Mouse (Mus musculus) cerebellum, adult 2 months (tissue): ENCODE data around the gene Prr18.

Experiments used
- CTCF ChIP-seq: fragments of 200-500 bp; IDR thresholded peaks from 2 replicates; pipeline ENCODE4 v1.5.1; 2011; ENCODE audit warnings: low read depth, mild to moderate bottlenecking, control low read depth, low read length, moderate library complexity, borderline replicate concordance; ENCODE audit not compliant: insufficient read depth
- POLR2A ChIP-seq: fragments of 200-500 bp; IDR thresholded peaks from 2 replicates; pipeline ENCODE4 v1.6.1; 2011; ENCODE audit warnings: low read length, control low read depth, borderline replicate concordance; ENCODE audit not compliant: insufficient read depth

DNA sequence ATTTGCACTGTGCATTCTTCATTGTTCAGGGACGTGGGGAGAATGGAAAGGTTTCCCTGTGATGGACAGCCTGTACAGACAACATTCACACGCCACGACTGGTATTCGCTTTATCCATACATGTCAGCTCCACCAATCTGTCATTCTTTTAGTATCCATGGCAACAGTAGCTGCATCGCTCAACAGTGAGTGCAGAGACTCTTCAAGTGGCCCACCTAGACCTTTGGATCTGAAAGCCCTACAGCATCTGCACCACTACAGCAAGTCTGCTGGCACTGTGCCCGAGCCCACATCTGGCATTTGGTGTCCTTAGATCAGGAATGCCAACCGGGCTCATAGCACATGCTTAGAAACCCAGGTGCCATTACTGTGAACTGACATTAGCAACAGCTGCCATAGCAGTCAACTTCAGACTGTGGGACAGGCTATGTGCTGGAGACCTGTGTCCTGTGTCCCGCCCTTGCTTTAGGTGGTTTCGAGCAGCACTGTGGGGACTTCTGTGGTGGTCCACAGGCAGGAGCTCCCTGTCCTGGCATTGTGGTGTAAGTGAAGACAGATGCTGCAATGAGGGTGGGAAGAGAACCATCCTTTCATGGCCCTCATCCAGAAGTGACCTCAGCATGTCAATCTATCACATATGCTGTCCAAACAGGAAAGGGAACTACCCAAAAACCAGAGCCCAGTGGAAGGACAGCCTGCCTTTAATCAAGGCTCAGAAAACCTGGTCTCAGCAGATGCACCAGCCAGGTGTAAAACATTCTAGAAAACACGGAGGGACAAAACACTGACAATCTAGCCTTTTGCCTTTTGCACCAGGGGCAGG is 24.2 kb downstream of the Prr18 start:
- TF ChIP-seq CTCF (no peak), POLR2A (no peak)
